Mouse (Mus musculus) spleen, embryonic (tissue): ENCODE measurements around the gene Derl3.
"Not testable (repeated sequence)": the region's sequence is repeated elsewhere in the genome, so short reads cannot be mapped to it uniquely, and the experiment has no call there.

Source experiments
- CTCF ChIA-PET: fragments of 350-600 bp; sonication (Branson Sonifier 250); formaldehyde crosslinking; loops from one replicate; lab custom pipeline; 2022; lab: Charles Lee

Gene Derl3

GRCm38 (mm10) chr10:75893089-75893750, at the start of gene Derl3:
Derl3 (plus strand) TSS chr10:75893413.
- CTCF ChIA-PET = no interaction called here

- CTCF ChIA-PET = interaction anchor here (0.6 kb wide), 2 partner anchors 11 to 269 kb away, joined by 3 to 4 read pairs; no protein-coding TSS in a partner anchor
Observed at GRCm38 (mm10) chr10:75843898-75844297, 49.3 kb upstream of the Derl3 start.

- CTCF ChIA-PET = interaction anchor here (0.6 kb wide), 1 partner anchor 12 kb away, joined by 4 read pairs; no protein-coding TSS in a partner anchor
Observed at GRCm38 (mm10) chr10:75844800-75845199, 48.4 kb upstream of the Derl3 start.

- CTCF ChIA-PET = no interaction called here
Observed at GRCm38 (mm10) chr10:75845306-75845930, 47.8 kb upstream of the Derl3 start.

GRCm38 (mm10) chr10:75848382-75848781, 44.8 kb upstream of the Derl3 start:
- CTCF ChIA-PET = no interaction called here

- CTCF ChIA-PET = interaction anchor here (0.6 kb wide), 1 partner anchor 82 kb away, joined by 6 read pairs; the partner anchor contains the start of gene Chchd10
Observed at GRCm38 (mm10) chr10:75851076-75851475, 42.1 kb upstream of the Derl3 start.

- CTCF ChIA-PET = interaction anchor here (0.6 kb wide), 2 partner anchors 75 to 81 kb away, joined by 6 read pairs; partner anchors contain the start of gene Chchd10
Observed at GRCm38 (mm10) chr10:75851681-75852080, 41.5 kb upstream of the Derl3 start.

GRCm38 (mm10) chr10:75852539-75853125, 40.6 kb upstream of the Derl3 start:
- CTCF ChIA-PET = interaction anchor here (0.6 to 0.7 kb wide), 3 partner anchors 18 to 110 kb away, joined by 6 to 16 read pairs (median 6); no protein-coding TSS in a partner anchor

- CTCF ChIA-PET = interaction anchor here (0.6 to 1.0 kb wide), 5 partner anchors 17 to 670 kb away, joined by 3 to 16 read pairs (median 5); no protein-coding TSS in a partner anchor
Observed at GRCm38 (mm10) chr10:75853452-75853851, 39.8 kb upstream of the Derl3 start.

GRCm38 (mm10) chr10:75854096-75854495, 39.1 kb upstream of the Derl3 start:
- CTCF ChIA-PET = interaction anchor here (0.6 to 1.0 kb wide), 3 partner anchors 110 to 671 kb away, joined by 3 to 5 read pairs (median 5); no protein-coding TSS in a partner anchor

- CTCF ChIA-PET = no interaction called here
Observed at GRCm38 (mm10) chr10:75854791-75855190, 38.4 kb upstream of the Derl3 start.

- CTCF ChIA-PET = no interaction called here
Observed at GRCm38 (mm10) chr10:75855416-75855981, 37.7 kb upstream of the Derl3 start.

- CTCF ChIA-PET = interaction anchor here (1.2 kb wide), 1 partner anchor 11 kb away, joined by 3 read pairs; no protein-coding TSS in a partner anchor
Observed at GRCm38 (mm10) chr10:75856155-75856907, 36.9 kb upstream of the Derl3 start.

- CTCF ChIA-PET = interaction anchor here (1.2 kb wide), 1 partner anchor 10 kb away, joined by 3 read pairs; no protein-coding TSS in a partner anchor
Observed at GRCm38 (mm10) chr10:75856976-75857375, 36.2 kb upstream of the Derl3 start.

GRCm38 (mm10) chr10:75857598-75857997, 35.6 kb upstream of the Derl3 start:
- CTCF ChIA-PET = no interaction called here

GRCm38 (mm10) chr10:75859107-75859746, 34.0 kb upstream of the Derl3 start:
- CTCF ChIA-PET = no interaction called here

- CTCF ChIA-PET = not testable (repeated sequence)
Observed at GRCm38 (mm10) chr10:75859786-75860470, 33.3 kb upstream of the Derl3 start, which contains the start of gene Mif. Mif (minus strand) TSS chr10:75860240.

GRCm38 (mm10) chr10:75860746-75861145, 32.5 kb upstream of the Derl3 start:
- CTCF ChIA-PET = interaction anchor here (0.6 kb wide), 1 partner anchor 126 kb away, joined by 5 read pairs; no protein-coding TSS in a partner anchor

GRCm38 (mm10) chr10:75861587-75861986, 31.6 kb upstream of the Derl3 start:
- CTCF ChIA-PET = interaction anchor here (0.6 kb wide), 1 partner anchor 125 kb away, joined by 5 read pairs; no protein-coding TSS in a partner anchor
